Mouse (Mus musculus) naive thymus-derived CD4-positive, alpha-beta T cell, adult 2 months (primary cell): ENCODE measurements around the gene Taf12.
A peak's percentile ranks its signal among the peaks of the same experiment; 100 is the strongest.

Experiments used
- DNase-seq: peaks from one replicate; pipeline ENCODE4 v3.0.0-alpha.2; 2011; ENCODE audit warnings: low read depth

Taf12 gene

DNA sequence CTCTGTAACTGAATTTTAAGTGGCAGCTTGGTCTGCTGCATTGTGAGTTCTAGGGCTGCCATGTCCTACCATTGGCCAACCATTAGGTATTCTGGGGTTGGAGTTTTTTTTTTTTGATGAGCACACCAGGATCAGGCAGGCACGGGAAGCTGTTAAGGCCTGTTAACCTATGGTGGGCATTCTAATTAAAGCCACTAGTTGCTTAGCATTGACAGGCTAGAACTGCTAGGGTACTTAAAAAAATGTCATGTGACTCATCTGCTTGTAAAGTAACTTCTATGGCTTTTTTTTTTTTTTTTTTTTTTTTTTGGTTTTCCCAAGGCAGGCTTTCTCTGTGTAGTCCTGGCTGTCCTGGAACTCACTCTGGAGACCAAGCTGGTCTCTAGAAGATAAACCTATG, 37.0 kb downstream of the Taf12 start:
- no peak for DNase-seq

DNA sequence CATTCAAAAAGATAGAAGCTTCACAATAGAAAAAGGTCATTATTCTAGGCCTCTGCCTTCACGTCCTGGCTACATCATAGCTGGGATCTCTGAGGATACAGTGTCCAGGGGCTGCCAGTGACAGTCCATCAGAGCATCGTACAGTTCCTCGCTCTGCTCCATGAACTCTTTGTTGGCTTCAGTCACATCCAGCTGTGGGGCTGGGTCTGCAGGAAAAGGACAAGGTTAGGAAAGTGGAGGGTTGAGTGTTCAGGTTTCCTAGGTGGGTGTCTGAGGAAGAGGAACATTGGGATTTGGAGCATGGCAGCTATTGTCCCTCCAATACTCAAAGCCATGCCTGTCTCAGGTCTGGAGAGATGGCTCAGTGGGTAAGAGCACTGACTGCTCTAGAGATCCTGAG, 37.6 kb downstream of the Taf12 start:
- DNase-seq, result no peak

- no peak for DNase-seq
Measured at GRCm38 (mm10) chr4:132312627-132313026, 38.5 kb downstream of the Taf12 start.

DNA sequence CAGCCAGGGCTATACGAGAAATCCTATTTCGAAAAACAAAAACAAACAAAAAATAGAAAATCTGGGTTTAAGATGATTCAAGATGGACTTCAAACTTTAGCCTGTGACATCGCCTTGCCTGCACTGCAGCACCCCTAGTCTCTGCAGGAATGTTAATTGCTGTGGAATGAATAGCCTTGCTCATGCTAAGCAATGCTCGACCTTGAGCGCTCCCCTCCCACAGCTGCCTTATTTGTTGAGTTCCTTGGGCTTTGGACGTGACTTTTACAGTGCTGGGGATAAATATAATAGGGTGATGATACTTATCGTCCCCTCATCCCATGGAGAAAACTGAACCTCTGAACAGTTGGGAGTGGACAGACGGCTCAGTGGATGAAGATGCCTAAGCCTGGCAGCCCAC, 41.5 kb downstream of the Taf12 start:
- DNase-seq, result no peak

GRCm38 (mm10) chr4:132326481-132326880, 52.3 kb downstream of the Taf12 start:
- DNase-seq, result no peak

GRCm38 (mm10) chr4:132328391-132328982, 54.3 kb downstream of the Taf12 start:
- DNase-seq, result no peak

DNA sequence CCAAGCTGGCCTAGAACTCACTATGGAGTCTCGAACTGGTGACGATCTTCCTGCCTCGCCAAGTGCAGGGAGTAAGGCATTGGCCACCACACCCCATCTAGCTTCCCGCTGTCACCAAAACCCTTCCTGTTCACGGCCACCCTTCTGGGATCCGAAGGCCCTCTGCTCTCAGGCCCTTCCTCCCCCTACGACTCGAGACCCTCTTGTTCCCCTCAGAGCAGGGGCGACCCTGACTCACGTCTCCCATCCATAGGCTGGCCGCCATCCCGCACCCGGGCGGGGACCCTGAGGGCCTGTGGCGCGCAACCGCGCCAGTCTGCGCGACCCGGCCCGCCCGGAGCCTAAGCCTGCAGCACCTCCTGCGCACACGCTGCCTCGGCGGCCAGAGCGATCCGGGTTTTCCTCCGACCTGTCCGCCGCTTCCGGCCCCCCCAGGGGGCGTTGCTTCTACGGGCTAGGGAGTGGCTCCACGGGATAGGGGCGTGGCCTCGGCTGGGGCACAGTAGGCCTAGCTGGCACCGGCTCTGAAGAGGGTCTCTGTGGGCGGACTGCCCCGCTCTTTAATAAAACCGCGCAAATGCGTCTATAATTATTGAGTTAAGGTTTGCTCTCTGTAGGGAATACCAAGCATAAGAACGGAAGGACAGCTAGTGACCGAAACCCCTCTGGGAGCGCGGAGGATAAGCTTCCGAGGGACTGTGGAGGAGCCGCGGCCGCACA, 55.1 kb downstream of the Taf12 start, which contains the start of gene Trnau1ap:
TSS of gene Trnau1ap (minus strand) at position 424 of the 720 bp plus-strand sequence.
- DNase-seq, result peak; percentile 91

DNA sequence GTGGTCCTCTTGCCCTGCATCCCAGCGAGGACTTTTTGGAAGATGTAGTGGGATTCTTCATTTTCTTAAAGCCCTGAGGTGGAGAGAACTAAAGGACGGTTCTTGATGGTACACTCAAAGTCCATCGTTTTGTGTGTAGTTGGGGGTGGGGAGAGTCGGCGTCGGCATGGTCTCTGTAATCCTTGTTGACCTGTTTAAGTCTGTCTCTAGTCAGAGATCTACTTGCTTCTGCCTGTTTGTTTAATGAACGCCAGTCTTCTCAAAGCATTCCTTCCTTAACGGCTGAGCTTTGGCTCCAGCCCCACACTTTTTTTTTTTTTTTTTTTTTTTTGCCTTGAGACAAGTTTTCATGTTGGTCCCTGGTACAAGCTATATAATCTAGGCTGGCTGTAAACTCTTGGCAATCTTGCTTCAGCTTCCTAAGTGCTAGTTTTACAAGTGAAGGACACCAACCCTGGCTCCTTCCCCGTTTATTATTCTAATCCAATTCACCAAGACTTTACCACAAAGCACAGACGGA, 55.7 kb downstream of the Taf12 start:
- DNase-seq, result no peak

GRCm38 (mm10) chr4:132331960-132332359, 57.8 kb downstream of the Taf12 start:
- no peak for DNase-seq

- no peak for DNase-seq
Measured at GRCm38 (mm10) chr4:132332880-132333279, 58.7 kb downstream of the Taf12 start.

DNA sequence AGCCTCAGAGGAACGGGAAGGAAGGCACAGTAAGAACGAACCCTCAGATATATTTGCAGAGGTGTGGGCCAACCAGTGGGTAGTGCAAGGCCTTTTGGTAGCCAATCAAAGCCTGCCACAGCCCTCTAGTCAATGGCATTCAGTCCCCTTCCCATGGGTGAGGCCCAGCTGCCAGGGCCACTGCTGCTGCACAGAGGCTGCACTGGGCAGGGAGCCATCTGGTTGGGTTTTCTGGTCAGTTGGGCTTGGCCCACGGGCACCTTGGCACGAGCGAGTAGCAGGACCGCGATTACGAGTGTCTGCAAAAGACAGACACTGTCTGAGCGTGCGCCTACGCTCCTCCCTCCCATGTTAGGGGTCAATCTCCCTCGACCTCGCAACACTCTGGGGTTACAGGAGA, 64.8 kb downstream of the Taf12 start:
- DNase-seq, result no peak

DNA sequence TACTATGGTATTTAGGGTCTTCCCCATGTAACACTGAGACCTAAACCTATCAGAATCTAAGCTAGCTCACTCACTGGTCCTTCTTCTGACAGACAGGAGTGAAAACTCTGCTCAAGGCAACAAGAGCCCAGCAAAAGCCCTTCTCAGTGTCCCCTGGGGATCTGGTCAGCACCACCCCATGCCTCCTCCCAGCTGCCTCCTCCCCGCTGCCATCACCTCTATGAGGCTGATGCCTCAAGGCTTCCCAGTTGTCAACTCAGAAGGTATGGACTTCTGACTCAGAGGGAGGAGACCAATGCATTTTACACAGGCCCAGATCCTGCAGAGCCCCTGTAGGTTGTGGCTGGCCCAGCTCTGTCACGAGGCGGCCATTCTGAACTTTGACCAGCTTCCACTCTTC, 67.3 kb downstream of the Taf12 start:
- DNase-seq, result no peak

DNA sequence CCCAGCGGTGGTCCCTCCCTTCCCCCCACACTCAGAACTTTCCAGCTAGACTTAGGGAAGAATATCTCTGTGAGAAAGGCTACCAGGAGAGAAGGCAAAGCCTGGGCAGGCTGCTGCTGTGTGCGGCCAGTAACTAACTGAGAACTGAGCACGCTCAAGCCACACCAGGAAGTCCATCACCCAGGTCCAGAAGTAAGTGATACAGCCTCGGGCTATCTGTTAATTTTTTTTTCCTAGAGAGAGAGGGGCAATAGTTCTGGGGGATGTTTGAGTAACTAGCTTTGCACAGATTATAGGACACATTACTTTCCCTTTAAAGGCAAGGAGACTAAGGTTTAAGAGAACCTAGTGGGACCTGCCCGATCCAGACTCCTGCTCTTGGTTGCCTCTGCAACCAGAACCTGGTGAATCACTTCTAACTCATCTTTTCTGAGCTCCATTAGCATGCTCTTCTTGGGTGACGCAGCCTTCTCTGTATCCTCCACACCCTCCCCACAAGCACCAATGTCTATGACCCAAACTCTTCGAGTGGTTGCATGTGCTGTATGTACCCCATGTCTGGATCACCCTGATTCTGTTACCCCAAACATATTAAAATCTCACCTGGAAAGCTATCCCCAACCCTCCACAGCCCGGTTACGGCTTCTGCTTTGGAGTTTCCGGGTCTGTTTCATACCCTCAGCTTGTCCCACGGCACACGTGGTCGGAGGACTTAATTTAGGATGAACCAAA, 70.4 kb downstream of the Taf12 start:
- DNase-seq, result no peak
